Mouse (Mus musculus): Measurements from ENCODE around the gene Atp13a5.

Gene Atp13a5

DNA sequence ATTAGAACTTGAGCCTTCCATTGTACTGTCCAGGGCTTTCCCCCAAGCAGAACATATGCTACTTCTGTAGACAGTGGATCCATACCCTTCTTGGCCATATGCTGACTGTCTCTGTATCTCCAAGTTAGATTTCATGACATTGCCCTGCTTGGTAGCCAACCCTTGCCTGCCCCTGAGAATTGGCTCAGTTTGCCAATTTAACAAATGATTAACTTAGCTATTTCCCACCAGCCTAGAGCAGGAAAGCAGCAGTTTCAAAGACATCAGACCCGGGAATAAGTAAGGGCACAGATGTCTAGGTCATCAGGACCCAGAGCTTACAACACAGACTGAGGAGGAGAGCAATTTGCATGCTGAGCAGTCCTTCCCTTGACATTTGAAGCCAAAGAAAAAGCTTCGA, 173.0 kb downstream of the Atp13a5 start:
- in situ Hi-C loops (cut with MboI, MseI) = no loop called here

DNA sequence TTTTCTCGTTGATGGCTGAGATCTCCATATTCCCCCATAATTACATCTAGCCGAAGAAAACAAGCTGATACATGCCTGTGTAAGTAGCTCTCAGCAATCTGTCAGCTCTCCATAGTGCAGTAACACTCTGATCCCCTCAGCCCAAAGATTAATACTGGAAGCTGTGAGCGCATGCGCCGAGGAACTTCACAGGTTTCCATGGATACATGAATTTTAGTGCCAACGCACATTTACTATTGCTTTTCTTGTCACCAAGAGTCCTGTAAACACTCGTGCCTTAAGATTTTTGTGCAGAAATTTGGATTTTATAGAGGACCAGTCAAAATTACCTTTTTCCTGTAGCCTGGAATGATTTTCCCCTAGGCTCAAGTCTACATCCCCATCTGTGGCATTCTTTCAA, 173.7 kb downstream of the Atp13a5 start:
- in situ Hi-C loops (cut with MboI, MseI) = no loop called here

DNA sequence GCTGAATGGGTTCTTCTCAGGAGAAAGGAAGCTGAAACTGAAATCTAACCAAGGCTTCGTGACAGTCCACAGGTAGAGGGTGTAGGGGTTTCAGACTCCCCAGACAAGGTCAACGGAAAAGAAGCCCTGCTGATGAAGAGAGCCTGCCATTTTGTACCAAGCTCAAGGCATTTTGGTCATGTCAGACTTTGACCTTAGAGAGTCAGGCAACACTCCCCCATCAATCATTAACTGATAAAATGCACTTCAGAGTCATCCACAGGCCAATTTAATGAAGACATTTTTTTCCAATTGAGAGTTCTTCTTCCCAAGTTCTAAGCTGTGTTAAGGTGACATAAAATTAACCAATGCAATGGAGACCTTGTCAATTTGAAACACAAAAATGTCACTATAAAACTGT, 177.4 kb downstream of the Atp13a5 start:
- in situ Hi-C loops (cut with MboI, MseI) = no loop called here

DNA sequence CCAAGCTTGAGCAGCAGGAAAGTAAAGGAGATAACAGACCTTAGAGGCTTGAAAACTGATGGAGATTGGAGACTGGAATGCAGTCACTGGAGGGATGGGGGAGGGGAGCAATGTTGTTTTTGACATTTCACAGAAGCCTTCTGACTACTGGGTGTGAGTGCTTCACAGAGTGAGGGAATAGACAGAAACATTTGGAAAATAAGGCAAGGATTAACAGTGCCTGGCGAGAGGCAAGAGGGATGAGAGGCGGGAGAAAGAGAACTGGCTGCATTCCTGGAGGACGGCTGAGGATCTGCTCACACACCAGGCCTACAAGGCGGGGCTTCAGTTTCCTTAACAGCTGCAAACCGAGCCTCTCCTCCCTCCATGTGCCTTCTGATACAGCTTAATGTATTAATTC, 180.1 kb downstream of the Atp13a5 start:
- in situ Hi-C loops (cut with MboI, MseI) = no loop called here

DNA sequence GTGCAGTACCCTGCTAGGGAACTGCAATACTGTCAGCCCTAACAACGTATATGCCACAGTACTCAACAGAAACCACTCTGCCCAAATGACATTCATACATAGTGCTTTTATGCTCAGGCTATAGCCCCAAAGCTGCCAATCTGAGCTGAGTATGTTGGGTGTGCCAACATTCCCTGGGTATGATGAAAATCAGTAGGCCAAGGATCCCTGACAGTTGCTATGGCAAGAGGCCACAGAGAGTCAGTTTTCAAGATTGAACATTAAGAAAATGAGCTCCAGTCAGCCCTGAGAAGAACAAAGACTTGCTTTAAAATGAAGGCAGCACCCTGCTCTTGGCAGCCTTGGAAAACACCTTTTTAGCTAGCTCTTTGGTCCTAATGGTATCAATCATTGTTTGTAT, 183.4 kb downstream of the Atp13a5 start:
- in situ Hi-C loops (cut with MboI, MseI) = no loop called here

DNA sequence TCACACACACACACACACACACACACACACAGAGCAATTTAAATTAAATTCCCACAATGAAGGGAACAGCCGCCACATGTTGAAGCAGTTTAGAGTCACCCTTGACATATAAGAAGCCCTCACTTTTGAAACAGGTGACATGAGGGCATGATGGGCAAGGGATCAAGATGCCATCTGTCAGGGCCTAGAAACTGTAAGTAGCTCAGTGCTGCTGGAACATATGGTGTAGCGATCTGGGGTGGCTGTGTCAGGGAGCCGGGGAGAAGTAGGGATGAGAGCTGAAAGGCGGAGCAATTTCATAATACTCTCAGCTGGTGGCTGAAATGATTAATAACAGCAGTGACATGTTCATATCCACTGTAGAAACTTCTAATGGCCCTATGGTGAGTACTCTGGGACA, 184.6 kb downstream of the Atp13a5 start:
- in situ Hi-C loops (cut with MboI, MseI) = no loop called here

DNA sequence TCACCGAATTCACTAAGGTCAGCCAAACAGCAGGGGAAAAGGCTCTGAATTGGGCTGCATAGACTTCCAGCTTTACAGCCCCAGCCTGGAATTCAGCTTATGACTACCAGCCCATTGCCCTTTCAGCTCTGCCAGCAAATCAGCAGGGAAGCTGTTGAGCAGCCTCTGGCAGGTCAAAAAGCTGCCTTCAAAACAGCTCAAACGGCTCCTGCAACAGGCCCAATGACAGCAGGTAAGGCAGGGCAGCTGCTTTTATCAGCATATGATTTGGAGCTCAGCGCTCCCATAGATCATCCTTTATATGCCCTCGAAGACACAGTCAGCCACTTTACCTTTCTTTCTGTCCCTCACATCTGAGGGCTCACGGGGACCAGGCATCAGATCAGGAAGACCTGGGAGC, 185.6 kb downstream of the Atp13a5 start:
- in situ Hi-C loops (cut with MboI, MseI) = no loop called here

Measured in T-helper 1 cell (primary cell).